Mouse (Mus musculus) small intestine, adult 2 months (tissue): ENCODE data around the gene Tmco2.

Experiments used
- CTCF ChIP-seq: fragments of 200-500 bp; IDR thresholded peaks from 2 replicates; pipeline ENCODE4 v1.5.1; 2012; ENCODE audit warnings: low read depth, mild to moderate bottlenecking, control low read depth, inconsistent platforms, low read length, moderate library complexity, mixed read lengths; ENCODE audit not compliant: insufficient replicate concordance, insufficient read length; ENCODE audit errors: extremely low read depth
- POLR2A ChIP-seq: fragments of 200-500 bp; IDR thresholded peaks from 2 replicates; pipeline ENCODE4 v1.6.1; 2012; ENCODE audit warnings: low read depth, mild to moderate bottlenecking, control low read depth, inconsistent platforms, low read length, moderate library complexity

- TF ChIP-seq POLR2A = no peak
- no peak for TF ChIP-seq CTCF
These were observed 52.0 kb downstream of the Tmco2 start for GRCm38 (mm10) chr4:121057032-121057431.
